Mouse (Mus musculus) natural killer cell, adult 2 months (primary cell): ENCODE results near the gene Rmi1.
"Not testable (repeated sequence)": the region's sequence is repeated elsewhere in the genome, so short reads cannot be mapped to it uniquely, and the experiment has no call there.

Experiments
- DNase-seq, 2 experiments: peaks; one replicate each; pipeline ENCODE4 v3.0.0; 2022; ENCODE audit warnings: low spot score in 2 of 2

The Rmi1 gene

DNA sequence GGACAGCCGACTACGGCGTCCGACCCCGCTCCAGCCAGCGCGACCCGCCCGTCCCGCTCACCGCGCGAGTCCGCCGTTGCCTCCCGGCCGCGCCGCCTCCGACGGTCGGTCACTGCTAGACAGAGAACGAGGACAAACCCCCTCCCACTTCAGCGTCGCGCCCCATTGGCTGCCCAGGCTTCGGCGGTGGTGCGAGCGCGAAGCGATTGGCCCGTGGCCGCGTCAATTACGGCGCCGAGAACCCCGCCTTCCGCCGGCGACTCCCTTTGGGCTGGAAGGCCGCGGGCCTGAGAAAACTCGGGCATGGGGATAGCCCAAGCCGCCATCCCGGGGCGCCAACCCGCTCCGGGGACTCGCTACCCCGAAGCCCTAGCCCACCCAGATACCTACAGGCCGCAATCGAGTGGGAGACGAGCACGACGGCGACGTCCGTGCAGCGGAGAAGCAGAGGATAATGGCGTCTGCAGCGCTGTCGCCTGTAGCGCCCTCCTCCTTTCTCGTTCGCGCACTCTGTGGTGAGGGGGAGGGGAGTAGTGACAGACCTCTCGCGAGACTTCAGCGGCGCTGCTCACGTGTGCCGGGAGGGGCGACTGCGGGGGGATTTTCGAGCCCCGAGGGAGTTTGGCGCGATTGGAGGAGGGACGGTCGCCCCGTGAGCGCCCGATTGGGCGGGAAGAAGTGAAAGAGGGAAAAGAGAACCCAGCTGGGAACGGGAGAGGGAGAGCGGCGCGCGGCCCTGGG, at the start of gene Rmi1:
TSS of gene Rmi1 (plus strand) at position 246 of the 741 bp plus-strand sequence.
- DNase-seq, result peak; percentile 98

- DNase-seq, result no peak
These were observed 49.1 kb upstream of the Rmi1 start for GRCm38 (mm10) chr13:58352996-58353395.

DNA sequence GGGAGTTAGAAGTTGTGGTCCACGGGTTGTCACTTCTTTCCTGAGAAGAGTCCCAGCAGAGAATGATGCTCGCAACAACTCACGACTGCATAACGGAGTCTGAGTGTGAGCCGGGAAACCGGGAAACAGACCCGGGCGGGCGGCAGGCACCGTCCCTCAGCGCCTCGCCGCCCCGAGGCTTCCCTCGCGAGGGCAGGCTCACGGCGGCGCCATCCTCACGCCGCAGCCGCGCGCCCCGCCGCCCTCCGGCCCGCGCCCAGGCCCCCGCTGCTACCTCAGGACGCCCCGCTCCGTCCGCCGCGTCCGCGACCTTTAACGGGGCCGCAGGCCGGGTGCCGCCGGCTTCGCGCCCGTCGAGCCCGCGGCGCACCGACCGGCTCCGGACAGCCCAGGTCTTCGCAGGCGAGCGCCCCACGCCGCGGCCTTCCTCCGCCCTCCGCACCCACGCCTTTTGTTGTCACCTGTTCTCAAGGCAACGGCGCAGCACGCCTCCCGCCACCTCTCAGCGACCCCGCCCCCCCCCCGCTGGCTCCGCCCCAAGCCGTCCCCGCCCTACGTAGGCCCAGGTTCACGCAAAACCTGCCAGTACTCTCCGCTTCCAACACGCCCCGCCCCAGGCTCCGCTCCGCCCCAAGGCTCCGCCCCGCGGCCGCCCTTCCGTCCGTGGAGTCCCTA, 43.3 kb upstream of the Rmi1 start, which contains the start of gene Kif27:
TSS of gene Kif27 (minus strand) at position 494 of the 675 bp plus-strand sequence.
- DNase-seq, result peak; percentile 74 to 84

DNA sequence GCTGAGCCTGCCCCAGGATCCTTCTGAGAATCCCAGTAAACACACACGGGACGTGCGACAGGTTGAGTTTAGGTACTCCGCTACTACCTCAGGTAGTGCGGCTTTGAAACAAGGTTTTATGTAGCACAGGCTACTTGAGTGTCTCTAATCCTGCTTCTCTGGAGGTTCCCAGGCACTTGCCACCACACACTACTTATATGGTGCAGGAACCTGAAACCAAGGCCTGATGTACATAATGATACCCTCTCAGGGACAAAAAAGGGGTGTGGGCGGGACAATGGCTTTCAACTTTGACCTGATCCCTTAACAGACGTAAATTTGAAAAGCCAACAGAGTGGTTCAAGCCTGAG, 42.8 kb upstream of the Rmi1 start:
- no peak for DNase-seq

- no peak for DNase-seq
These were observed 37.5 kb upstream of the Rmi1 start for GRCm38 (mm10) chr13:58364353-58365175.

- not testable (repeated sequence) for DNase-seq
These were observed 36.9 kb upstream of the Rmi1 start for GRCm38 (mm10) chr13:58365179-58365578.

- no peak for DNase-seq
These were observed 35.7 kb upstream of the Rmi1 start for GRCm38 (mm10) chr13:58366373-58366772.

GRCm38 (mm10) chr13:58367641-58368040, 34.4 kb upstream of the Rmi1 start:
- no peak for DNase-seq

GRCm38 (mm10) chr13:58368835-58369234, 33.2 kb upstream of the Rmi1 start:
- DNase-seq, result no peak

DNA sequence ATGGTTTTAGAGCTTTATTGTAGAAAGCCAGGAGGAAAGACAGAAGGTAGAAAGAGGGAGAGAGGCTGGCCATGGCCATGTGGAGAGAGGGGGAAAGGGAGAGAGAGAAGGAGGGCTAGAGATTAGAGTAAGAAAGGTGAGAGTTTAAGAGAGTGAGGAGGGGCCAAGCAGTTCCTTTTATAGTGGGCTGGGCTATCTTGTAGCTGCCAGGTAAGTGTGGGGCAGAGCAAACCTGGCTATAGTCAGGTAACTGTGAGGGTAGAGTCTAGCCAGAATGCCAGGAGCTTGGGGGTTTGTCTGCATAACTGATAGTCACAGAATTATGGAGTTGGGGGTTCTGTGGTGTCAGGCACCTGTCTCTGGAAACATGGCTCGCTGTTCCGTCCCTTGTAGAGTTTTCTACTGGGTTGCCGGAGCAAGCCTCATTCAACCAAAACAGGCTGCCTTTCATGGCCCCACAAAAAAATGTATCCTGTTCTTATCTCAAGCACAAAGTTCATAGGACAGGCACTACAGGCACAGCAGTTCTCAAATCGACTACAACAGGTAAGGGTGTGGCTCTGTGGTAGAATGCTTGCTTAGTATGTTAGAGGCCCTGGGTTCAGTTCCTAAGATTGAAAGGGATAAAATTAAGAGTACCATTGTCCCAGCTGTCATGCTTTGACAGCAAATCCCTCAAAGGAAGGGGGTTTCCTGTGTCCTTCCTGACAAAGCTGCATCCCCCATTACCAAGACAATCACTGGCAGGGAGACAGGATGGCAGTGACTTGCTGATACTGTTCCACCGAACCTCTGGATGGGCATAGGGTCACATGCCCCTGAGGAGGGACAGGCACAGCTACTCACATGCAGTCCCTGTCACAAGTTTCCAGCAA, 29.5 kb upstream of the Rmi1 start:
- no peak for DNase-seq

GRCm38 (mm10) chr13:58373153-58373470, 28.9 kb upstream of the Rmi1 start:
- no peak for DNase-seq

DNA sequence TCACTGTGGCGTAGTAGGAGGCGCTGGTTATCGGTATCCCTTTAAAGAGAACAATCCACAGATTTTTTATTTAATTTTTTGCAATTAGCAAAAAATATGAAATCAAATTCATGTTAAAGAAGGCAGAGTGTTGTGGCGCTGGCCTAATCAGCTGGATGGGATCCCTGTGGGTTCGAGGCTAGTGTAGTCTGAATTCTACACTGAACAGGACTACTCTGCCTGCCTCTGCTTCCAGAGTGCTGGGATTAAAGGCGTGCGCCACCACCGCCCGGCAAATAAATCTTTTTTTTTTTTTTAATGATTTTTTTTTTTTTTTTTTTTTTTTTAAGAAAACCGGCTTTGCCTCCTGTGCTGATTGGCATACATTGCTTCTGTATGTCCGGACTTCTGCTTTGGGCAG, 17.7 kb upstream of the Rmi1 start:
- DNase-seq, result no peak

DNA sequence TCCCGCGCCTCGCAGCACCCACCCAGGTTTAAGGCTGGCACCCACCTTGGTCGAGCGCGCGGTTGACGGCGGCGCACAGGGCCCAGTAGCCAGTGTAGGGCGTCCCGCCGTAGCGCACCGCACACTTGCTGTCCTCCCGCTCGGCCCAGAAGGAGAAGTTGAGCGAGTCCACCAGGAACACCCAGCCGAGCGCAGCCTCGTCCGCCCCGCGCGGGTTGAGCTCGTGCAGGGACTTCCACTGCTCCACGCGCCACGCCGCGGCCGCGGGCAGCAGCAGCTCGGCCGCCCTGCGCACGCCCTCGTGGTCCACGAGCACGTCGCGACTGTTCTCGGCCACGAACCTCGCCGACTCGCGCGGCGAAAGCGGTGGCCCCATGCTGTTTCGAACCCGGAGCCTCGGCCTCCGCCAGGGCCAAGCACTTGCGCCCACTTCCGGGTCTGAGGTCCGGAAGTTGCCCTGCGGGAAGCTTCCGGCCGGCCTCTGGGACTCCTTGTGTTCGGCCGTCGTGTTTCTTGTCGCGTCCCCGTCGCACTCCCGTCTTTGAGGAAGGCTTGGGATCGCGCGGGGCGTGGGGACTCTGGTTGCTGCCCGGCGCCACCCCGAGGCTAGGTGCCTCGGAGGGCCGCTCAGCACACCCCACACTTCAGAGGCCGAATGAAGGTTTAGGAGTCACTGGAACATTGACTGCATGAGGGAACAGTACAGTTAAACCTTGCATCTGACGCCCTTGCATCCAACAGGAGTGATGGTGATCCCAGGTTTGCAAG, 17.1 kb upstream of the Rmi1 start, which contains the start of gene 2210016F16Rik:
TSS of gene 2210016F16Rik (minus strand) at position 447 of the 768 bp plus-strand sequence.
- DNase-seq, result peak; percentile 50 to 58

- DNase-seq, result no peak
These were observed 16.5 kb upstream of the Rmi1 start for GRCm38 (mm10) chr13:58385547-58385920.

GRCm38 (mm10) chr13:58387948-58388347, 14.1 kb upstream of the Rmi1 start:
- peak; percentile 69 to 77 for DNase-seq

GRCm38 (mm10) chr13:58388379-58388778, 13.7 kb upstream of the Rmi1 start:
- no peak for DNase-seq

DNA sequence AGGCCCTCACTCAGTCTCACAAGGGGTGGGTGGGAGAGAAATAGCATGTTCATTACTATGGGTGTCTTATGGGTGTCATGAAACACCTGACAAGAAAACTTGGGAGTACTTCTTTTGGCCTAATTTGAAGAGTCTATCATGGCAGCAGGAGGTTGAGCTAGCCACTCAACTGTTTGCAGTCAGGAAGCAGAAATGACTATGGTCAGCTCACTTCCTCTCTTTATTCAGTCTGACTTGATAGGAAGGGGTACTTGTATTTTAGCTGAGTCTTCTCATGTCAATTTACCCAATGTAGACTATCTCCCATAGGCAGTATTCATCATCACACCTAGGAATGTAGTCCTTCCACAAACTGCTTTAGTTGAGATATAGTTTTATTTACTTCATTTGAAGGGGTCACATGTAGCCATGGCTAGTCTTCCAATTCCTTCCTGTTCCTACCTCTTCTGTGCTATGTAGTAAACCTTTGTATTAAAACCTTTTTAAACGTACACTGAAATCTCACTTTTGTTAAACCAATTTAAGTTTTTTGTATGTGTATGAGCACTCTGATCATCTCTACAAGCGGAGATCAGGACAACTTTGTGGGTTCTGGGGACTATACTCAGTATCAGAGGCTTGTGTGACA, 12.6 kb upstream of the Rmi1 start:
- DNase-seq, result no peak

- not testable (repeated sequence) for DNase-seq
These were observed 7.7 kb upstream of the Rmi1 start for GRCm38 (mm10) chr13:58394392-58394791.

GRCm38 (mm10) chr13:58397651-58398050, 4.4 kb upstream of the Rmi1 start:
- no peak for DNase-seq

- DNase-seq, result no peak
These were observed 1.5 kb upstream of the Rmi1 start for GRCm38 (mm10) chr13:58400576-58400975.
